Mouse (Mus musculus): ENCODE measurements around the gene Slc50a1. TPM values are rescaled to one million over a fixed set of nuclear protein-coding genes. Genes with fewer than 3 reads are reported as not detected.

Gene Slc50a1
- polyA plus RNA-seq, 1 experiment = 48.7 TPM

DNA sequence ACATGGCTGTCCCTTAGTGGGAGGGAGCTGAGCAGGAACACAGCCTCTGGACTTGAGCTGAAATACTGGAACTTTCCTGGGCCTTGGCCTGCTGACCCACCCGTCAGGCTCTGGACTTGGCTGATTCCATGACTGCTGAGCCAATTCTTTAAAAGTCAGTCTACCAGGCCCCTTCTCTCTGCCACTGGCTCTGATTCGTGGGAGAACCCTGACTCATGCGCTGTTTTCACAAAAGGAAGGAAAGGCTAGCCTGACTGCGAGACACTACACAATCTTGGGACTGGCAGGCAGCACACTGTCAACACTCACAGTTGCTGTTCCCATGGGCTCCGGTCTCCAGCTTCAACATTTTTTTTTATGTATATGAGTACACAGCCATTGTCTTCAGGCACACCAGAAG, 14.2 kb downstream of the Slc50a1 start:
- Histone ChIP-seq H3K36me3 (ENCODE audit: control insufficient read depth, insufficient read depth) (no peaks in the 10 kb centered on the region), H3K27me3 (ENCODE audit: control insufficient read depth, insufficient read depth, insufficient read length) (no peaks in the 10 kb centered on the region)
- TF ChIP-seq SRF (IDR thresholded peaks at IDR 0.05; ENCODE audit: control insufficient read depth, insufficient read length, low read depth) = no peak
- no peak for TF ChIP-seq TCF3 (IDR thresholded peaks at IDR 0.05; ENCODE audit: insufficient read length, low read depth)
- TF ChIP-seq USF1 (IDR thresholded peaks at IDR 0.05; ENCODE audit: low read depth) = no peak
- TF ChIP-seq REST (IDR thresholded peaks at IDR 0.05; ENCODE audit: insufficient read depth, insufficient read length) = no peak

DNA sequence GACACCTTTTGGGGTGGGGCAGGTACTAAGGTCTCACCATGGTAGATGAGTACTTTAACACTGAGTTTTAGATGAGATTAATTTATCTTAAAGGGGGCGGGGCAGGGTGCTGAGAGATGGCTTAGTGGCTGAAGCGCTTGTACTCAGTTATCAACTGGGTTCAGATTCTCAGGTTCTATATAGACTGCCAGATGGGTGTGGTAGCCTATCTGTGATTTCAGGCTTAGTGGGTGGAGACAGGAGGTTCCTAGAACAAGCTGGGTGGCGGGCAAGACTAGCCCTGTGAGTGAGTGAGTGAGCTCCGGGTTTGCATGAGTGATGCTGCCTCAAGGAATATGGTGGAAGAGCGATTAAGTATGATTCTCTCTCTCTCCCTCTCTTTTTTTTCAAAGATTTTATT, 15.4 kb downstream of the Slc50a1 start:
- no peak overlapping the region for H3K4me2 ChIP-seq (ENCODE audit: low read depth)
- H3K4me3 ChIP-seq = no peak overlapping the region
- H3K36me3 ChIP-seq (ENCODE audit: control insufficient read depth, insufficient read depth) = no peaks in the 10 kb centered on the region
- no peaks in the 10 kb centered on the region for H3K79me2 ChIP-seq (ENCODE audit: control insufficient read depth, insufficient read depth)
- no peak overlapping the region for H3ac ChIP-seq (ENCODE audit: control insufficient read depth, insufficient read length)
- TF ChIP-seq MAX (IDR thresholded peaks at IDR 0.05; ENCODE audit: low read depth) (no peak), E2F4 (IDR thresholded peaks at IDR 0.05; ENCODE audit: insufficient read depth) (no peak), SRF (IDR thresholded peaks at IDR 0.05; ENCODE audit: control insufficient read depth, insufficient read length, low read depth) (no peak)
- H3K27me3 ChIP-seq (ENCODE audit: control insufficient read depth, insufficient read depth, insufficient read length) = no peaks in the 10 kb centered on the region

More for the DNA sequence above, 14.2 kb downstream of the Slc50a1 start:
- Histone ChIP-seq H3ac (ENCODE audit: control insufficient read depth, insufficient read length) (no peak overlapping the region), H3K4me3 (no peak overlapping the region), H3K4me2 (ENCODE audit: low read depth) (no peak overlapping the region), H3K79me2 (ENCODE audit: control insufficient read depth, insufficient read depth) (no peaks in the 10 kb centered on the region)

DNA sequence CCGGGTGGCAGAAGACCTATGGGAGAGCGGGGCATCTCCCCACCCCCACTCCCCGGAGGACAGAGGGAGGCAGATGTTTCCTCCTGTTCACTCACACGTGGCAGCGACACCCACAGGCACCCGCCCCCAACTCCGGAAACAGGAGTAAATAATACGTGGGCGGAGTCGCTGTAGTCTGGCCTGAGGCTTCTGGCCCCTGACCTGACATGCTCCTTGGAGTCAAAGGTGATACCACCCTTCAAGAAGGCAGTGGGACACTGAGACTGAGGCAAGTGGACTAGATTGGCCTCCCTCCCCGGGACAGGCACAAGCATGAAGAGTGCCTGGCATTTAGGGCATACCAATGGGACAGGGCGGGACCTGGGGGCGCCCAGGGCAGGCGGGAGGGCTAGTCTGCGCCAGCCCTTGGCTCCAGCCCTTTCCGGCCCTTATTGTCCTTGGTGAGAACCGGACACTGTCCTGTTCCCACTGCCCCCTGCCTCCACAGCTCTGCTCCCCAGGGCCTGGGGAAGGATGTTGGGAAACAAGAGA, 18.9 kb downstream of the Slc50a1 start:
- H3K36me3 ChIP-seq (ENCODE audit: control insufficient read depth, insufficient read depth) = peaks cover 16% of the 10 kb centered on the region
- no peak overlapping the region for H3ac ChIP-seq (ENCODE audit: control insufficient read depth, insufficient read length)
- H3K79me2 ChIP-seq (ENCODE audit: control insufficient read depth, insufficient read depth) = peaks cover 23% of the 10 kb centered on the region
- no peaks in the 10 kb centered on the region for H3K27me3 ChIP-seq (ENCODE audit: control insufficient read depth, insufficient read depth, insufficient read length)
- no peak overlapping the region for H3K4me3 ChIP-seq
- TF ChIP-seq REST (IDR thresholded peaks at IDR 0.05; ENCODE audit: insufficient read depth, insufficient read length) (no peak), TCF12 (IDR thresholded peaks at IDR 0.05; ENCODE audit: insufficient read depth, poor library complexity, severe bottlenecking) (no peak), MYOD1 (IDR thresholded peaks at IDR 0.05; ENCODE audit: control insufficient read depth in 1 of 3, insufficient read length in 2 of 3, low read depth in 2 of 3) (peak in 1 of 3 experiments; percentile 44), MYOG (IDR thresholded peaks at IDR 0.05; ENCODE audit: control insufficient read depth in 1 of 3, insufficient read depth in 1 of 3, insufficient read length in 2 of 3, low read depth in 2 of 3) (no peak), POLR2A (IDR thresholded peaks at IDR 0.05; ENCODE audit: insufficient read length, low read depth) (no peak), TCF3 (IDR thresholded peaks at IDR 0.05; ENCODE audit: insufficient read length, low read depth) (no peak), USF1 (IDR thresholded peaks at IDR 0.05; ENCODE audit: low read depth) (no peak), E2F4 (IDR thresholded peaks at IDR 0.05; ENCODE audit: insufficient read depth) (no peak), POLR2AphosphoS2 (IDR thresholded peaks at IDR 0.05; ENCODE audit: insufficient read length, low read depth) (peak; percentile 47), CEBPB (IDR thresholded peaks at IDR 0.05; ENCODE audit: insufficient read depth, poor library complexity, severe bottlenecking) (no peak), MAX (IDR thresholded peaks at IDR 0.05; ENCODE audit: low read depth) (no peak), SRF (IDR thresholded peaks at IDR 0.05; ENCODE audit: control insufficient read depth, insufficient read length, low read depth) (no peak)
- H3K4me2 ChIP-seq (ENCODE audit: low read depth) = peak overlapping the region; percentile 68

DNA sequence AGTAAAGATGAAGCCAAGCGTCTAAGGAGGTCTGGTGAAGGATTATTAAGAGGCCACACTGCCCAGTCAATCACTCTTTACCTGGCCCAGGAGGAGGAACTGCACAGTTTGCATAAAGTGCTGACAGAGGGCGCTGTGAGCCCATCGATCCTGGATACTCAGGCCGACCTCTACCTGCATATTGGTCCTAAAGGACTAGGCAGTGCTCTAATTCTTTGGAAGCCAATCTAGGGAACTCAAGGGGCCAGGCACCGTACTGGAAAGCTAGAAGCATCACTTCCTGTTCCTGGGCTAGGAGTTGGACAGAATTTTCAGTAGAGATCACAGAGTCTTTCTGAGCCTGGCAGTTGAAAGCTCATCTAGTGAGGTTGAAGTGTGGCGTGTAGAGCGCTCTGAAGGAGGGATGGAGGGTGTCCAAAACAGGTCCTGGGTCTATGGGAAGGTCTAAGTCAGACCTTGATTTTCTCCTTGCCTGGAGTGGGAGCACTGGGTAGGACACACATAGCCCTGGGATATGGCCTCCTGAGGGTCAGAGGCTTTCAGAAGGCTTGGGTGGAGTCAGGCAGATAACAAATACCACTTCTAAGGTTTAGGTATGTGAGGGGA, 19.8 kb downstream of the Slc50a1 start:
- H3ac ChIP-seq (ENCODE audit: control insufficient read depth, insufficient read length) = no peak overlapping the region
- TF ChIP-seq CEBPB (IDR thresholded peaks at IDR 0.05; ENCODE audit: insufficient read depth, poor library complexity, severe bottlenecking) (no peak), E2F4 (IDR thresholded peaks at IDR 0.05; ENCODE audit: insufficient read depth) (no peak), POLR2AphosphoS2 (IDR thresholded peaks at IDR 0.05; ENCODE audit: insufficient read length, low read depth) (peak; percentile 87), MYOG (IDR thresholded peaks at IDR 0.05; ENCODE audit: control insufficient read depth in 1 of 3, insufficient read depth in 1 of 3, insufficient read length in 2 of 3, low read depth in 2 of 3) (no peak), USF1 (IDR thresholded peaks at IDR 0.05; ENCODE audit: low read depth) (no peak), MAX (IDR thresholded peaks at IDR 0.05; ENCODE audit: low read depth) (no peak), REST (IDR thresholded peaks at IDR 0.05; ENCODE audit: insufficient read depth, insufficient read length) (no peak), TCF3 (IDR thresholded peaks at IDR 0.05; ENCODE audit: insufficient read length, low read depth) (no peak), MYOD1 (IDR thresholded peaks at IDR 0.05; ENCODE audit: control insufficient read depth in 1 of 3, insufficient read length in 2 of 3, low read depth in 2 of 3) (no peak), TCF12 (IDR thresholded peaks at IDR 0.05; ENCODE audit: insufficient read depth, poor library complexity, severe bottlenecking) (no peak), SRF (IDR thresholded peaks at IDR 0.05; ENCODE audit: control insufficient read depth, insufficient read length, low read depth) (no peak), POLR2A (IDR thresholded peaks at IDR 0.05; ENCODE audit: insufficient read length, low read depth) (peak; percentile 52)
- no peaks in the 10 kb centered on the region for H3K27me3 ChIP-seq (ENCODE audit: control insufficient read depth, insufficient read depth, insufficient read length)
- peaks cover 16% of the 10 kb centered on the region for H3K36me3 ChIP-seq (ENCODE audit: control insufficient read depth, insufficient read depth)
- H3K4me3 ChIP-seq = no peak overlapping the region
- peaks cover 23% of the 10 kb centered on the region for H3K79me2 ChIP-seq (ENCODE audit: control insufficient read depth, insufficient read depth)
- peak overlapping the region; percentile 68 for H3K4me2 ChIP-seq (ENCODE audit: low read depth)

DNA sequence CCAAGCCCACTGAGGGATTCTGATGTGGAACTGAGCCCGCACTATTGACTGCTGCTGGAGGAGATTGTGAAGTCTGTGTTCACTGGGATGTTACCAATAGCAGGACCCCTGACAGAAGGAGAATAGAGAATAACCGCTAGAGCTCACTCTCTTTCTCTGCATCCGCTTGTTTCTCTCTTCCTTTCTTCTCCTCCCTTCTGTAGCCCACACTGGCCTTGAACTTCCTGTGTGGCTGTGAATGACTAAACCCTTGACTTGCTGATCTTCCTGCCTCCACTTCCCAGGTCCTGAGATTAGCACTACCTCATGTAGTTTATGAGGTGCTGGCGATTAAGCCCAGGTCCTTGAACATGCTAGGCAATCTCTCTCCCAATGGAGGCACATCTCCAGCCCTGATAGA, 22.9 kb downstream of the Slc50a1 start:
- peak overlapping the region; percentile 82 for H3K4me2 ChIP-seq (ENCODE audit: low read depth)
- TF ChIP-seq MYOD1 (IDR thresholded peaks at IDR 0.05; ENCODE audit: control insufficient read depth in 1 of 3, insufficient read length in 2 of 3, low read depth in 2 of 3) (no peak), POLR2A (IDR thresholded peaks at IDR 0.05; ENCODE audit: insufficient read length, low read depth) (peak; percentile 15), MAX (IDR thresholded peaks at IDR 0.05; ENCODE audit: low read depth) (no peak)
- no peaks in the 10 kb centered on the region for H3K27me3 ChIP-seq (ENCODE audit: control insufficient read depth, insufficient read depth, insufficient read length)
- H3ac ChIP-seq (ENCODE audit: control insufficient read depth, insufficient read length) = peak overlapping the region; percentile 44
- peaks cover 16% of the 10 kb centered on the region for H3K36me3 ChIP-seq (ENCODE audit: control insufficient read depth, insufficient read depth)
- peak overlapping the region; percentile 90 for H3K4me3 ChIP-seq
- H3K79me2 ChIP-seq (ENCODE audit: control insufficient read depth, insufficient read depth) = peaks cover 23% of the 10 kb centered on the region

Measured in myocyte (in vitro differentiated cells).